Comparison of ENCODE assay signal across 35 mouse cellular contexts in genomic region chr17:27643756-27644155, GRCm38 (mm10). TPM values are rescaled to one million over a fixed set of nuclear protein-coding genes. Genes with fewer than 3 reads are reported as not detected.
DNase-seq lines count a peak whose midpoint lies in the region; ATAC-seq and TF ChIP-seq lines count a peak whose summit lies in the region.
"Had no signal": no experiment of that assay in that cellular context is flagged by ENCODE, and none has a peak within 500 bp of the region (broad histone marks: within the 10 kb centered on the region; RNA-seq: fewer than 3 reads in every experiment).

No protein-coding gene starts in this region.

- H3K4me2 ChIP-seq in forebrain, embryonic 14.5 days (ENCODE audit: low read length): no peak overlapping the region
- H3K4me2 ChIP-seq in forebrain, embryonic 11.5 days (ENCODE audit: low read depth, low read length, severe bottlenecking): no peak overlapping the region
- no peak overlapping the region for H3K4me2 ChIP-seq in hindbrain, embryonic 14.5 days (replicated peaks)
- H3K4me2 ChIP-seq: embryonic facial prominence, embryonic 15.5 days; heart, embryonic 15.5 days; liver, embryonic 12.5 days; midbrain, embryonic 11.5 days had no signal

- TF ChIP-seq CTCF in left cerebral cortex, adult 2 months (IDR thresholded peaks at IDR 0.05): no peak

- H3K27me3 ChIP-seq in forebrain, embryonic 14.5 days (replicated peaks; ENCODE audit: control insufficient read depth, insufficient read depth, low read length): no peaks in the 10 kb centered on the region
- no peaks in the 10 kb centered on the region for H3K27me3 ChIP-seq in forebrain, embryonic 11.5 days (ENCODE audit: control insufficient read depth, insufficient read depth, low read length)
- H3K27me3 ChIP-seq in hindbrain, embryonic 14.5 days (ENCODE audit: control insufficient read depth, insufficient read depth, low read length): no peaks in the 10 kb centered on the region
- H3K27me3 ChIP-seq: embryonic facial prominence, embryonic 15.5 days; heart, embryonic 15.5 days; liver, embryonic 12.5 days had no signal

- no peak for ATAC-seq in forebrain, embryonic 14.5 days
- no peak for ATAC-seq in forebrain, embryonic 11.5 days (replicated peaks; ENCODE audit: low FRiP score)
- ATAC-seq in hindbrain, embryonic 14.5 days (ENCODE audit: low FRiP score): no peak
- ATAC-seq: activated CD4-positive, CD25-positive, alpha-beta regulatory T cell, adult 4 months; intestine, postnatal 0 days; liver, embryonic 12.5 days; liver, postnatal 0 days had no signal

- DNase-seq in cerebellum, adult 11-12 months: peak; percentile 66
- no peak for DNase-seq in cerebellum, adult 18-20 months
- DNase-seq in forebrain, embryonic 14.5 days (ENCODE audit: low spot score): no peak
- DNase-seq in forebrain, embryonic 11.5 days (ENCODE audit: low spot score): no peak
- DNase-seq in left cerebral cortex, adult 2 months (ENCODE audit: extremely low spot score in 1 of 2, low spot score in 2 of 2): no peak
- DNase-seq in left cerebral cortex, postnatal 36 days (ENCODE audit: low spot score in 2 of 2): no peak
- DNase-seq in hindbrain, embryonic 14.5 days (ENCODE audit: low spot score): no peak
- no peak for DNase-seq in c-Kit-positive CD71-positive TER-119-positive erythroid progenitor cells, embryonic 14.5 days (ENCODE audit: low spot score)
- DNase-seq: adrenal gland, adult 2 months; adrenal gland, postnatal 36 days; gastrocnemius, postnatal 25 days; heart, adult 11 months; kidney, adult 9 months; kidney, postnatal 10 days; liver, postnatal 0 days; lung, postnatal 36 days; spleen, adult 18-20 months; thymus, postnatal 4 days had no signal

- no peak overlapping the region for H3K4me3 ChIP-seq in forebrain, embryonic 14.5 days (ENCODE audit: low read depth, low read length)
- H3K4me3 ChIP-seq in forebrain, embryonic 11.5 days (ENCODE audit: low read depth, low read length): no peak overlapping the region
- H3K4me3 ChIP-seq in left cerebral cortex, adult 2 months: no peak overlapping the region
- H3K4me3 ChIP-seq in hindbrain, embryonic 14.5 days (replicated peaks; ENCODE audit: low read length): no peak overlapping the region
- H3K4me3 ChIP-seq: embryonic facial prominence, embryonic 10.5 days; embryonic facial prominence, embryonic 15.5 days; heart, embryonic 10.5 days; heart, embryonic 15.5 days; liver, embryonic 12.5 days had no signal

- H3K4me1 ChIP-seq in forebrain, embryonic 14.5 days (ENCODE audit: control insufficient read depth, insufficient read depth, low read length): peaks cover 6% of the 10 kb centered on the region; the same call in 1 of the 2 replicates
- no peaks in the 10 kb centered on the region for H3K4me1 ChIP-seq in forebrain, embryonic 11.5 days (replicated peaks; ENCODE audit: control insufficient read depth, insufficient read depth, low read length)
- H3K4me1 ChIP-seq in hindbrain, embryonic 14.5 days (replicated peaks; ENCODE audit: control insufficient read depth, insufficient read depth, low read length): peaks cover 5% of the 10 kb centered on the region; the same call in 1 of the 2 replicates

- peak overlapping the region; percentile 33; the same call in 1 of the 2 replicates for H3K27ac ChIP-seq in forebrain, embryonic 14.5 days (ENCODE audit: low read depth, low read length)
- no peak overlapping the region for H3K27ac ChIP-seq in forebrain, embryonic 11.5 days (ENCODE audit: low read depth, low read length)
- peak overlapping the region; percentile 76 for H3K27ac ChIP-seq in left cerebral cortex, adult 2 months
- H3K27ac ChIP-seq in hindbrain, embryonic 14.5 days: peak overlapping the region; percentile 73
- H3K27ac ChIP-seq: embryonic facial prominence, embryonic 15.5 days; heart, embryonic 10.5 days; heart, embryonic 15.5 days; liver, embryonic 12.5 days had no signal

- 80% methylated on average over 9 of the region's 9 CpGs for WGBS in forebrain, embryonic 14.5 days
- 82% methylated on average over 9 of the region's 9 CpGs for WGBS in forebrain, embryonic 11.5 days
- 86% methylated on average over 9 of the region's 9 CpGs for WGBS in hindbrain, embryonic 14.5 days

- intact Hi-C loops in left cerebral cortex, adult 2 months (cut with DNase I): loop anchor here (2.0 kb wide), 1 partner anchor 33 kb away; no protein-coding TSS in a partner anchor
- intact Hi-C loops in left cerebral cortex, postnatal 36 days (cut with DNase I): no loop called here

- no peaks in the 10 kb centered on the region for H3K36me3 ChIP-seq in forebrain, embryonic 14.5 days (ENCODE audit: control insufficient read depth, insufficient read depth, low read length)
- H3K36me3 ChIP-seq in forebrain, embryonic 11.5 days (ENCODE audit: control insufficient read depth, insufficient read depth, low read length): no peaks in the 10 kb centered on the region
- H3K36me3 ChIP-seq in hindbrain, embryonic 14.5 days (replicated peaks; ENCODE audit: control insufficient read depth, insufficient read depth): no peaks in the 10 kb centered on the region
- H3K36me3 ChIP-seq: embryonic facial prominence, embryonic 10.5 days; embryonic facial prominence, embryonic 15.5 days; heart, embryonic 10.5 days; heart, embryonic 15.5 days; liver, embryonic 12.5 days had no signal

- no peak overlapping the region for H3K9ac ChIP-seq in forebrain, embryonic 14.5 days (ENCODE audit: low read length)
- no peak overlapping the region for H3K9ac ChIP-seq in forebrain, embryonic 11.5 days (ENCODE audit: low read length)
- no peak overlapping the region for H3K9ac ChIP-seq in hindbrain, embryonic 14.5 days
- H3K9ac ChIP-seq: embryonic facial prominence, embryonic 15.5 days; heart, embryonic 15.5 days; liver, embryonic 12.5 days; liver, postnatal 0 days had no signal

- H3K9me3 ChIP-seq in forebrain, embryonic 14.5 days (replicated peaks; ENCODE audit: control insufficient read depth, low read length): no peaks in the 10 kb centered on the region
- H3K9me3 ChIP-seq in forebrain, embryonic 11.5 days (ENCODE audit: control insufficient read depth, low read length): no peaks in the 10 kb centered on the region
- H3K9me3 ChIP-seq in hindbrain, embryonic 14.5 days (ENCODE audit: control insufficient read depth, low read length): no peaks in the 10 kb centered on the region
- H3K9me3 ChIP-seq: embryonic facial prominence, embryonic 10.5 days; embryonic facial prominence, embryonic 15.5 days; heart, embryonic 10.5 days; heart, embryonic 15.5 days had no signal

RNA-seq across cellular contexts. Expression of gene Rps10, which starts 7.3 kb away (rescaled TPM):
- 603 and 789 TPM in 2 replicates for polyA plus RNA-seq in forebrain, embryonic 14.5 days (2014; fragmentation: Nextera tagmentation; extraction: Ambion mirVana)
- 803 and 835 TPM in 2 replicates for polyA plus RNA-seq in forebrain, embryonic 11.5 days (2014; fragmentation: Nextera tagmentation; extraction: Ambion mirVana)
- total RNA-seq in left cerebral cortex, adult 2 months (2021): 100 to 1,000 TPM; 444 to 464 TPM
- total RNA-seq in left cerebral cortex, postnatal 36 days (2021): 100 to 1,000 TPM; 430 to 478 TPM
- polyA plus RNA-seq in hindbrain, embryonic 14.5 days (2014; fragmentation: Nextera tagmentation; extraction: Ambion mirVana): 489 and 624 TPM in 2 replicates

RNA-seq across cellular contexts. Expression of gene RPS10-NUDT3, which starts 8.7 kb away (rescaled TPM):
- polyA plus RNA-seq in forebrain, embryonic 14.5 days (2014; fragmentation: Nextera tagmentation; extraction: Ambion mirVana): not detected in 2 replicates
- polyA plus RNA-seq in forebrain, embryonic 11.5 days (2014; fragmentation: Nextera tagmentation; extraction: Ambion mirVana): not detected in 2 replicates
- 1 to 10 TPM in 1 of 2 experiments, not detected in 1; 2.0 TPM for total RNA-seq in left cerebral cortex, adult 2 months (2021)
- not detected for total RNA-seq in left cerebral cortex, postnatal 36 days (2021)
- not detected in 2 replicates for polyA plus RNA-seq in hindbrain, embryonic 14.5 days (2014; fragmentation: Nextera tagmentation; extraction: Ambion mirVana)
- total RNA-seq: adrenal gland, adult 2 months; adrenal gland, postnatal 36 days; CH12.LX; ES-E14; gastrocnemius, postnatal 25 days; left cerebral cortex, postnatal 4 days; megakaryocyte, adult 5-6 weeks had no signal
- polyA plus RNA-seq: activated CD4-positive, CD25-positive, alpha-beta regulatory T cell, adult 4 months; adrenal gland, adult 2 months; brain, embryonic 14.5 days; C2C12; embryonic facial prominence, embryonic 10.5 days; embryonic facial prominence, embryonic 15.5 days; heart, embryonic 10.5 days; heart, embryonic 15.5 days; intestine, postnatal 0 days; liver, embryonic 12.5 days; liver, postnatal 0 days; lung, embryonic 16.5 days; midbrain, embryonic 11.5 days; neural tube, embryonic 14.5 days; thymus, postnatal 0 days had no signal

RNA-seq across cellular contexts. Expression of gene Pacsin1, which starts 11.6 kb away (rescaled TPM):
- 22.2 and 25.2 TPM in 2 replicates for polyA plus RNA-seq in forebrain, embryonic 14.5 days (2014; fragmentation: Nextera tagmentation; extraction: Ambion mirVana)
- polyA plus RNA-seq in forebrain, embryonic 11.5 days (2014; fragmentation: Nextera tagmentation; extraction: Ambion mirVana): 4.7 and 5.3 TPM in 2 replicates
- total RNA-seq in left cerebral cortex, adult 2 months (2021): 100 to 1,000 TPM; 436 to 459 TPM
- total RNA-seq in left cerebral cortex, postnatal 36 days (2021): 100 to 1,000 TPM; 422 to 452 TPM
- polyA plus RNA-seq in hindbrain, embryonic 14.5 days (2014; fragmentation: Nextera tagmentation; extraction: Ambion mirVana): 44.5 and 51.7 TPM in 2 replicates
- polyA plus RNA-seq: C2C12 had no signal

RNA-seq across cellular contexts. Expression of gene Nudt3, which starts 20.5 kb away (rescaled TPM):
- polyA plus RNA-seq in forebrain, embryonic 14.5 days (2014; fragmentation: Nextera tagmentation; extraction: Ambion mirVana): 175 and 178 TPM in 2 replicates
- 50.5 and 56.8 TPM in 2 replicates for polyA plus RNA-seq in forebrain, embryonic 11.5 days (2014; fragmentation: Nextera tagmentation; extraction: Ambion mirVana)
- 100 to 1,000 TPM; 550 to 603 TPM for total RNA-seq in left cerebral cortex, adult 2 months (2021)
- 100 to 1,000 TPM; 511 to 604 TPM for total RNA-seq in left cerebral cortex, postnatal 36 days (2021)
- polyA plus RNA-seq in hindbrain, embryonic 14.5 days (2014; fragmentation: Nextera tagmentation; extraction: Ambion mirVana): 107 and 115 TPM in 2 replicates
